8 mouse cellular contexts compared by ENCODE assay signal in the genomic region with DNA sequence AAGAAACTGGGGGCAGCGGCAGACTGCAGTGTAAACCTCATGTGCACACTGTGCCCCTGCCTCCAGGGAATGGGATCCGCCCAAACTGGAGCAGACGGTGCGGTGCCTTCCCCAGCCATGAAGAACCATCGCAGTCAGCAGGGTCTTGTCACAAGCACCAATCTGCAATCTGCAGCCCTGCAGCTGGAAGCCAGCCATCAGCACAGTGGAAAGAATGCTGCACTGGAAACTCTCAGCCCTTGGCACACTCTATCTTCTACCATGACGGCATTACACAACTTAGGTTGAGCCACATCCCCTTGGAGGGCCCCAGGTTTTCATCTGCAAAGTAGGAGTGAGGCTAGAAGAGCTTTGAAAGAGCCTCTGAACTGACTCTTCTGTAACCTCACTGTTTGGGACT.
DNase-seq lines count a peak whose midpoint lies in the region; ATAC-seq and TF ChIP-seq lines count a peak whose summit lies in the region.

No protein-coding gene starts in this region.

- no peak overlapping the region for H3K4me2 ChIP-seq in intestine, embryonic 14.5 days (ENCODE audit: low read length)
- no peak overlapping the region for H3K4me2 ChIP-seq in intestine, postnatal 0 days (replicated peaks; ENCODE audit: low read depth)
- peak overlapping the region; percentile 40 for H3K4me2 ChIP-seq in heart, embryonic 12.5 days
- no peak overlapping the region for H3K4me2 ChIP-seq in limb, embryonic 14.5 days (replicated peaks; ENCODE audit: low read depth, low read length, severe bottlenecking)
- H3K4me2 ChIP-seq in neural tube, embryonic 15.5 days, result no peak overlapping the region

- peaks cover 26% of the 10 kb centered on the region; the same call in 1 of the 2 replicates for H3K4me1 ChIP-seq in intestine, embryonic 14.5 days (replicated peaks; ENCODE audit: control insufficient read depth, insufficient read depth, low read length)
- no peaks in the 10 kb centered on the region for H3K4me1 ChIP-seq in intestine, postnatal 0 days (replicated peaks; ENCODE audit: control insufficient read depth, insufficient read depth, low read length)
- H3K4me1 ChIP-seq in heart, embryonic 12.5 days (replicated peaks), result peaks cover 57% of the 10 kb centered on the region
- H3K4me1 ChIP-seq in limb, embryonic 14.5 days (ENCODE audit: control insufficient read depth, insufficient read depth, low read length), result peaks cover 25% of the 10 kb centered on the region
- H3K4me1 ChIP-seq in neural tube, embryonic 15.5 days, result peaks cover 21% of the 10 kb centered on the region

- no peak for TF ChIP-seq POLR2A in limb, embryonic 14.5 days (IDR thresholded peaks at IDR 0.05; ENCODE audit: borderline replicate concordance, extremely low read depth, insufficient read depth, insufficient read length)

- H3K36me3 ChIP-seq in intestine, embryonic 14.5 days (ENCODE audit: control insufficient read depth, insufficient read depth, low read length), result no peaks in the 10 kb centered on the region
- no peaks in the 10 kb centered on the region for H3K36me3 ChIP-seq in intestine, postnatal 0 days (ENCODE audit: control insufficient read depth, insufficient read depth)
- H3K36me3 ChIP-seq in heart, embryonic 12.5 days, result peaks cover 4% of the 10 kb centered on the region; the same call in 1 of the 2 replicates
- H3K36me3 ChIP-seq in limb, embryonic 14.5 days (ENCODE audit: control insufficient read depth, insufficient read depth, low read length), result no peaks in the 10 kb centered on the region
- 0 out of 2 replicates have a peak, but pooled peaks cover 3% of the 10 kb centered on the region for H3K36me3 ChIP-seq in neural tube, embryonic 15.5 days

- peak overlapping the region; percentile 77 for H3K27ac ChIP-seq in intestine, embryonic 14.5 days (ENCODE audit: low read depth)
- H3K27ac ChIP-seq in intestine, postnatal 0 days (ENCODE audit: low read depth, low read length), result no peak overlapping the region
- peak overlapping the region; percentile 83 for H3K27ac ChIP-seq in heart, embryonic 12.5 days (ENCODE audit: poor library complexity, severe bottlenecking)
- 0 out of 2 replicates have a peak overlapping the region, but pooled peaks have one; percentile 19 for H3K27ac ChIP-seq in limb, embryonic 14.5 days (replicated peaks; ENCODE audit: low read depth, low read length)
- peak overlapping the region; percentile 14 for H3K27ac ChIP-seq in neural tube, embryonic 15.5 days (replicated peaks)

- H3K9me3 ChIP-seq in intestine, embryonic 14.5 days (ENCODE audit: control insufficient read depth, low read length), result no peaks in the 10 kb centered on the region
- H3K9me3 ChIP-seq in intestine, postnatal 0 days (ENCODE audit: control insufficient read depth), result no peaks in the 10 kb centered on the region
- H3K9me3 ChIP-seq in heart, embryonic 12.5 days (replicated peaks), result no peaks in the 10 kb centered on the region
- H3K9me3 ChIP-seq in limb, embryonic 14.5 days (ENCODE audit: control insufficient read depth, low read length), result no peaks in the 10 kb centered on the region
- no peaks in the 10 kb centered on the region for H3K9me3 ChIP-seq in neural tube, embryonic 15.5 days (replicated peaks)

- no peak overlapping the region for H3K9ac ChIP-seq in intestine, embryonic 14.5 days (ENCODE audit: low read length)
- no peak overlapping the region for H3K9ac ChIP-seq in intestine, postnatal 0 days (ENCODE audit: low read depth, low read length)
- 0 out of 2 replicates have a peak overlapping the region, but pooled peaks have one; percentile 43 for H3K9ac ChIP-seq in heart, embryonic 12.5 days
- no peak overlapping the region for H3K9ac ChIP-seq in limb, embryonic 14.5 days (ENCODE audit: low read depth, low read length, severe bottlenecking)
- no peak overlapping the region for H3K9ac ChIP-seq in neural tube, embryonic 15.5 days (replicated peaks)

- DNase-seq in intestine, embryonic 14.5 days (ENCODE audit: low spot score), result peak; percentile 73
- DNase-seq in brain, adult 2 months (ENCODE audit: low read depth, low spot score), result peak; percentile 46
- DNase-seq in limb, embryonic 14.5 days (ENCODE audit: low spot score), result peak; percentile 89
- no peak for DNase-seq in cerebellum, adult 11-12 months
- no peak for DNase-seq in thymus, postnatal 0 days (ENCODE audit: low spot score)

- H3K4me3 ChIP-seq in intestine, embryonic 14.5 days (ENCODE audit: low read depth, low read length), result no peak overlapping the region
- no peak overlapping the region for H3K4me3 ChIP-seq in intestine, postnatal 0 days (ENCODE audit: low read depth, low read length)
- no peak overlapping the region for H3K4me3 ChIP-seq in heart, embryonic 12.5 days
- H3K4me3 ChIP-seq in limb, embryonic 14.5 days (replicated peaks; ENCODE audit: low read length), result no peak overlapping the region
- H3K4me3 ChIP-seq in neural tube, embryonic 15.5 days (replicated peaks), result no peak overlapping the region

- WGBS in intestine, embryonic 14.5 days, result 33% methylated on average over 6 of the region's 6 CpGs
- 61% methylated on average over 6 of the region's 6 CpGs for WGBS in intestine, postnatal 0 days
- 14% methylated on average over 6 of the region's 6 CpGs for WGBS in heart, embryonic 12.5 days
- WGBS in limb, embryonic 14.5 days, result 33% methylated on average over 6 of the region's 6 CpGs
- WGBS in neural tube, embryonic 15.5 days, result 38% methylated on average over 6 of the region's 6 CpGs

- no peak for TF ChIP-seq CTCF in intestine, postnatal 0 days (IDR thresholded peaks at IDR 0.05; ENCODE audit: low read depth)

- ATAC-seq in intestine, embryonic 14.5 days (replicated peaks; ENCODE audit: low FRiP score, low TSS enrichment, low read depth), result peak; percentile 75
- no peak for ATAC-seq in intestine, postnatal 0 days
- peak; percentile 88 for ATAC-seq in heart, embryonic 12.5 days (ENCODE audit: insufficient number of reproducible peaks, low FRiP score)
- ATAC-seq in limb, embryonic 14.5 days (ENCODE audit: low FRiP score, low read depth), result peak; percentile 91
- ATAC-seq in neural tube, embryonic 15.5 days (ENCODE audit: low FRiP score), result peak; percentile 61; the same call in 1 of the 2 replicates

- no peaks in the 10 kb centered on the region for H3K27me3 ChIP-seq in intestine, embryonic 14.5 days (replicated peaks; ENCODE audit: control insufficient read depth, insufficient read depth, low read length)
- H3K27me3 ChIP-seq in intestine, postnatal 0 days (replicated peaks; ENCODE audit: control insufficient read depth, insufficient read depth, low read length), result no peaks in the 10 kb centered on the region
- H3K27me3 ChIP-seq in heart, embryonic 12.5 days (replicated peaks), result no peaks in the 10 kb centered on the region
- H3K27me3 ChIP-seq in limb, embryonic 14.5 days (ENCODE audit: control insufficient read depth, insufficient read depth, low read length), result no peaks in the 10 kb centered on the region
- no peaks in the 10 kb centered on the region for H3K27me3 ChIP-seq in neural tube, embryonic 15.5 days (replicated peaks)

Comparison
In these comparisons a context has a peak if more than half of its experiments do, and no peak if none do; other contexts are left out.
1. DNase-seq: peak in intestine, embryonic 14.5 days (single experiment), brain, adult 2 months (single experiment) and limb, embryonic 14.5 days (single experiment); none in cerebellum, adult 11-12 months (single experiment) and thymus, postnatal 0 days (single experiment).